In genomic region chr17:56872512-56872911, GRCm38 (mm10) we compare ENCODE assay signal across 42 mouse cellular contexts. TPM values are rescaled to one million over a fixed set of nuclear protein-coding genes. Genes with fewer than 3 reads are reported as not detected.
"Had no signal": no experiment of that assay in that cellular context is flagged by ENCODE, and none has a peak within 500 bp of the region (broad histone marks: within the 10 kb centered on the region; RNA-seq: fewer than 3 reads in every experiment).

No protein-coding gene starts in this region.

- H3K4me1 ChIP-seq: heart, embryonic 10.5 days; heart, embryonic 12.5 days; hindbrain, embryonic 10.5 days; hindbrain, embryonic 12.5 days; intestine, embryonic 15.5 days; limb, embryonic 13.5 days had no signal

- H3K36me3 ChIP-seq: heart, embryonic 10.5 days; heart, embryonic 12.5 days; hindbrain, embryonic 10.5 days; hindbrain, embryonic 12.5 days; intestine, embryonic 15.5 days; limb, embryonic 13.5 days; limb, embryonic 15.5 days; liver, embryonic 12.5 days had no signal

- H3K27me3 ChIP-seq: heart, embryonic 12.5 days; hindbrain, embryonic 12.5 days; intestine, embryonic 15.5 days; limb, embryonic 13.5 days; limb, embryonic 15.5 days had no signal

- H3K9me3 ChIP-seq: heart, embryonic 10.5 days; heart, embryonic 12.5 days; hindbrain, embryonic 12.5 days; intestine, embryonic 15.5 days; limb, embryonic 13.5 days; limb, embryonic 15.5 days had no signal

- DNase-seq: gastrocnemius, adult 2 months; gastrocnemius, postnatal 10 days; gastrocnemius, postnatal 25 days; heart, adult 18-20 months; heart, postnatal 10 days; heart, postnatal 4 days; kidney, adult 18-20 months; kidney, adult 8-10 months; kidney, postnatal 10 days; kidney, postnatal 25 days; kidney, postnatal 4 days; left cerebral cortex, postnatal 4 days had no signal

- H3K9ac ChIP-seq: heart, embryonic 12.5 days; hindbrain, embryonic 12.5 days; hindbrain, embryonic 14.5 days; intestine, embryonic 15.5 days; limb, embryonic 13.5 days; limb, embryonic 15.5 days; liver, embryonic 12.5 days; liver, embryonic 14.5 days had no signal

- H3K4me3 ChIP-seq: gastrocnemius, adult 2 months; heart, embryonic 10.5 days; heart, embryonic 12.5 days; hindbrain, embryonic 10.5 days; hindbrain, embryonic 12.5 days; intestine, embryonic 15.5 days; layer of hippocampus, adult 2 months; limb, embryonic 13.5 days; limb, embryonic 15.5 days; liver, embryonic 12.5 days had no signal

- H3K27ac ChIP-seq: gastrocnemius, adult 2 months; heart, embryonic 10.5 days; hindbrain, embryonic 10.5 days; hindbrain, embryonic 12.5 days; hindbrain, embryonic 14.5 days; intestine, embryonic 15.5 days; layer of hippocampus, adult 2 months; limb, embryonic 13.5 days; limb, embryonic 15.5 days; liver, embryonic 12.5 days; liver, embryonic 14.5 days had no signal

RNA-seq across cellular contexts. Expression of gene Acsbg2, which starts 1.7 kb away (rescaled TPM):
- total RNA-seq: gastrocnemius, adult 2 months; gastrocnemius, postnatal 10 days; gastrocnemius, postnatal 25 days; gastrocnemius, postnatal 4 days; granulocyte monocyte progenitor cell, adult 5-6 weeks; heart, adult 18-20 months; heart, adult 8-10 months; heart, postnatal 10 days; heart, postnatal 25 days; heart, postnatal 4 days; layer of hippocampus, adult 2 months; layer of hippocampus, postnatal 10 days; layer of hippocampus, postnatal 25 days; left cerebral cortex, adult 18-20 months; left cerebral cortex, adult 8-10 months; left cerebral cortex, postnatal 10 days; left cerebral cortex, postnatal 25 days; left cerebral cortex, postnatal 4 days; liver, adult 2 months had no signal
- polyA plus RNA-seq: heart, embryonic 10.5 days; heart, embryonic 12.5 days; heart, embryonic 14.5 days; heart, embryonic 16.5 days; hindbrain, embryonic 10.5 days; hindbrain, embryonic 12.5 days; hindbrain, embryonic 14.5 days; hindbrain, embryonic 16.5 days; inflammation-experienced regulatory T-cells, adult 6 months; intestine, embryonic 15.5 days; intestine, postnatal 0 days; kidney, embryonic 14.5 days; kidney, embryonic 16.5 days; limb, embryonic 11.5 days; limb, embryonic 13.5 days; limb, embryonic 15.5 days; liver, adult 2 months; liver, embryonic 12.5 days; liver, embryonic 14.5 days had no signal

RNA-seq across cellular contexts. Expression of gene 1700061G19Rik, which starts 2.8 kb away (rescaled TPM):
- total RNA-seq: gastrocnemius, adult 2 months; gastrocnemius, postnatal 25 days; gastrocnemius, postnatal 4 days; heart, adult 18-20 months; heart, adult 8-10 months; heart, postnatal 25 days; left cerebral cortex, postnatal 25 days; liver, adult 2 months had no signal
